ENCODE assay signal across 7 mouse cellular contexts in the genomic region with DNA sequence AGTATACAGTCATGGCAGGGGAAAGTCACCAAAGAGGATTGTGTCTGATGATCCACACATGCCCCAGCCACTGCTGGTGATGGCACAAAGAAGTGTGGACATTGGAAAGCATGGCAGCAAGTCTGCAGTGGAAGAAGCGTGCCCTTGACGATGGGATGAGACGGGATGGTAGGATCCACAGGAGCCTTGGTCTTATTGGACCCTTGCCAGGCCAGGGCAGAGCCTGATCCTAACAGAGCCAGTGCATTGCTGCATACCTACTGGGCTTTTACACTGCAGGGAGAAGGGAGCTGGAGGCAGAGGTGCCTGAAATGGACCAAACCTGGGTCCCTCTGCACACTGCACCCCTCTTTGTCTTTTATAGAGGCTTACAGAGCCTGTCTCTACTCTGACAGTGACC.
"Had no signal": no experiment of that assay in that cellular context is flagged by ENCODE, and none has a peak within 500 bp of the region (broad histone marks: within the 10 kb centered on the region; RNA-seq: fewer than 3 reads in every experiment).

No protein-coding gene starts in this region.

- DNase-seq: lung, adult 2 months; lung, postnatal 14 days; lung, postnatal 36 days; right cerebral cortex, postnatal 14 days; thymus, adult 2 months; thymus, postnatal 25 days; thymus, postnatal 4 days had no signal
